Mouse (Mus musculus) neural tube, embryonic 11.5 days (tissue): ENCODE data around the gene 1700025G04Rik. TPM values are rescaled to one million over a fixed set of nuclear protein-coding genes. Genes with fewer than 3 reads are reported as not detected.

Experiments
- ATAC-seq: fragments of 200-750 bp; cut with Nextera tagmentation; 2 replicates; pipeline ENCODE4 v1.8.0; 2017; ENCODE audit warnings: moderate number of reproducible peaks, mild to moderate bottlenecking, moderate TSS enrichment, moderate library complexity; ENCODE audit not compliant: insufficient read depth, low FRiP score, low TSS enrichment
- DNase-seq: peaks from one replicate; pipeline ENCODE4 v3.0.0-alpha.2; 2015; ENCODE audit warnings: low spot score
- H3K27ac ChIP-seq: fragments of 300-500 bp; sonication (generic); 2 replicates; pipeline ENCODE4 v1.5.1; 2014; ENCODE audit warnings: low read depth, mild to moderate bottlenecking, low read length
- H3K27me3 ChIP-seq: fragments of 300-500 bp; sonication (generic); 2 replicates; pipeline ENCODE4 v1.6.1; 2014; ENCODE audit warnings: mild to moderate bottlenecking, low read length, mixed read lengths; ENCODE audit not compliant: control insufficient read depth, insufficient read depth
- H3K36me3 ChIP-seq: fragments of 300-500 bp; sonication (generic); 2 replicates; pipeline ENCODE4 v1.6.1; 2014; ENCODE audit warnings: mild to moderate bottlenecking, low read length, moderate library complexity, mixed read lengths; ENCODE audit not compliant: control insufficient read depth, insufficient read depth
- H3K4me1 ChIP-seq: fragments of 300-500 bp; sonication (generic); 2 replicates; pipeline ENCODE4 v1.6.1; 2014; ENCODE audit warnings: low read length, mixed read lengths; ENCODE audit not compliant: control insufficient read depth, insufficient read depth
- H3K4me2 ChIP-seq: fragments of 300-500 bp; sonication (generic); 2 replicates; pipeline ENCODE4 v1.6.1; 2014; ENCODE audit warnings: low read depth, mild to moderate bottlenecking, moderate library complexity
- H3K4me3 ChIP-seq: fragments of 300-500 bp; sonication (generic); 2 replicates; pipeline ENCODE4 v1.5.1; 2014; ENCODE audit warnings: low read depth, low read length
- H3K9ac ChIP-seq: fragments of 300-500 bp; sonication (generic); 2 replicates; pipeline ENCODE4 v1.6.1; 2014; ENCODE audit warnings: mild to moderate bottlenecking, low read length
- H3K9me3 ChIP-seq: fragments of 300-500 bp; sonication (generic); 2 replicates; pipeline ENCODE4 v1.6.1; 2016; ENCODE audit warnings: low read length; ENCODE audit not compliant: control insufficient read depth
- WGBS: fragments of 180-500 bp; shearing (Covaris S2); extraction: QIAGEN DNeasy Blood & Tissue Kit; methylation state at CpG from one replicate; pipeline ENCODE4 v1.1.7; 2014; 5-methylcytosine and 5-hydroxymethylcytosine counted together
- polyA plus RNA-seq: library from polyadenylated mRNA; unstranded; fragments of >200 nt; fragmentation: Nextera tagmentation; extraction: Ambion mirVana; gene quantifications from 2 replicates; pipeline ENCODE4 v1.2.1, GENCODE M21; 2014

Gene 1700025G04Rik
- polyA plus RNA-seq, 1 experiment from 2014 or later: 40.7 TPM

DNA sequence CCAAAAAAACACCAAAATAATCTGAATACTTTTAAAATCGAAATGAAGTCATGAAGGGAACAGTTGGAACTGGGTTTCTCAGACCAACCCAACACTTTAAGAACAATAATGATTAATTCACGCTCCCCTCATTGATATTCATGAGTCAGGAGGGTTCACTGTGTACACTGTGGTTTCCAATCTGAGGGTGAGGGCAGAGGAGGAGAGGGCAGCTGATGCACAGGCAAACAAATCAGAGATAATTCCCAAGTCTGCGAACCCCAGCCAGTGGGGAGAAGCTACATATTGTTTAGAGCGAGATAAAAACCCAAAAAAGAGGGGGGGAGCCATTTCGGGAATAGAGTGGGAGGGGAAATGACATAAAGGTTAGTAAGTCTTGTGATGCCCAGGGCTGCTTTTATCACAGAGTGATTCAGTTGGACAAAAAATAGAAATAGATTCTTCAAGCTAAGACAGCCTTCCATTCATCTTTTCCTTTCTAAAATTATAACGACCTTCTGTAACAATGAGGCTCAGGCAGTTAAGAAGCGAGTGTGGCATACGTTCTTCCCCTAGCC is 146.2 kb downstream of the 1700025G04Rik start:
- peaks cover 24% of the 10 kb centered on the region for H3K4me1 ChIP-seq
- no peaks in the 10 kb centered on the region for H3K9me3 ChIP-seq
- DNase-seq: no peak
- WGBS: 55% methylated on average over 8 of the region's 8 CpGs
- H3K36me3 ChIP-seq: no peaks in the 10 kb centered on the region
- no peak overlapping the region for H3K4me3 ChIP-seq
- H3K4me2 ChIP-seq: no peak overlapping the region
- no peaks in the 10 kb centered on the region for H3K27me3 ChIP-seq
- no peak overlapping the region for H3K9ac ChIP-seq
- peak overlapping the region; percentile 74; the same call in 1 of the 2 replicates for H3K27ac ChIP-seq
- peak; percentile 63 for ATAC-seq

DNA sequence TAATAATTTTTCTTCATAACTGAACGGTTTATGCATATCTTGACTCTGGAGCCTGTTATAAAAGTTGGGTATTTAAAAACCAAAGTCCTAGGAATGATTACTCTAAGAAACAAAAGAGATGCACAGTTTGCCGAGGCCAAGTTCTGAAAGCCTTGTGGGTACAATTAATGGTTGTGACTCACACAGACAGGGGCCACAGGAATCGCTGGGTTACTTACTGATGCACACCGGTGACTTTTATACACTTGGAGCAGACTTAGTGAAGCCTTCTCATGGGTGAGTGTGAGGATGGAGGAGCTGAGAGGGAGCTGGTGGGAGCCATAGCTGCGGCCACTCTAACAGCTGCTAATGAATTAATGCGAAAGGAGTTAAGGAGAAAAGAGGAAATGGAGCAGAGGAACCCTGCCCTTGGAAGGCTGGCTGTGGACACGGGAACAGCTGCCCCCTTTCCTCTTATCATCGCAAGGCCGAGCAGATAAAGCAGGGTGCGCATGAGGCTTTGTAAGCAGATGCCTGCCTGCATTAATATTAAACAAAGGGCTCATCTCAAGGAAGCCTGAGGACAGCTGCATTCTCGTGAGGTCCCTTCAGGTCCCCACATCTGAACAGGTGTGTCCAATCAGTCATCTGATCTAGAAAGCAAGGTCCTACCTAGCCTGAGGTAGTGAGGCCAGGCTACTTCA is 146.8 kb downstream of the 1700025G04Rik start:
- H3K9me3 ChIP-seq: no peaks in the 10 kb centered on the region
- peak overlapping the region; percentile 2; the same call in 1 of the 2 replicates for H3K9ac ChIP-seq
- peaks cover 24% of the 10 kb centered on the region for H3K4me1 ChIP-seq
- no peaks in the 10 kb centered on the region for H3K27me3 ChIP-seq
- DNase-seq (no peak), ATAC-seq (peak; percentile 21)
- H3K27ac ChIP-seq: 0 out of 2 replicates have a peak overlapping the region, but pooled peaks have one; percentile 74
- WGBS: 53% methylated on average over 11 of the region's 11 CpGs
- H3K4me3 ChIP-seq: no peak overlapping the region
- H3K4me2 ChIP-seq: no peak overlapping the region
- H3K36me3 ChIP-seq: no peaks in the 10 kb centered on the region

DNA sequence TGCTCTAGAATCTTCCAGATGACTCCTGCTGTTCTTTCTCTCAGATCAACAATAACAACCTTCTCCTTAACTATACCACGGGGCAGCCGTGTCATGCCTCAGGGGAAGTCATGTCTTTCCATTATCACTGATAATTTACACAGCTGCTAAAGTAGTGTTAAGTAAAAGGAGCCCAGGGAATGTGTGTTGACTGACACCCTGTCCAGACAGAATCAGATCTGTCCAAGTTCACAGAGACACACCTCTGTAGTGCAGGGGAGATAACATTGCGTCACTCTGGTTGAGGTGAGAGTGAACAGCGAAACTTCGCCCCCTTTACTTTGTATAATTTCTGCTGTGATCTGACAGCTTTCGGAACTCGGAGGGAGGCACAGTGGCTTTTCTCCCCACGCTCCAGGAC is 149.9 kb downstream of the 1700025G04Rik start:
- no peaks in the 10 kb centered on the region for H3K27me3 ChIP-seq
- WGBS: 59% methylated on average over 8 of the region's 8 CpGs
- no peak for DNase-seq

DNA sequence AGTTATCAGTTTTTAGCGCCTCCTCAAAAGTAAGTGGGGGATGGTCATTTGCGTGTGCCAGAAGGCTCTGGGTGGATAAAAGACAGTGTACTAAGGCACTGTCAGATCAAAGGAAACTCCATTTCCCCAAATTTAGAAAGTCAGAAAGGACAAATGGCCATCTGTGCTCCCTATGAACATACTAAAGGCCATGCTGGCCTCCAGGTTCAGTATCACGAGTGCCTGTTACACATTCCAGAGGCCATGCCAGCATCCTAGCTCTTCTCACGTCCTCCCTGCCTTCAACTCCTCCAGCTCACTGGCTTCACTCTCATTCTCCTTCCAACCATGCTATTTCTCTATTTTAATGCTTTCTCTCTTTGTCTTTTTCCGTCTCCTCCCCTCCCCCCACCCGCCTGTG is 150.4 kb downstream of the 1700025G04Rik start:
- Histone ChIP-seq H3K4me3 (no peak overlapping the region), H3K9me3 (no peaks in the 10 kb centered on the region), H3K4me2 (no peak overlapping the region), H3K36me3 (no peaks in the 10 kb centered on the region), H3K9ac (no peak overlapping the region), H3K27me3 (no peaks in the 10 kb centered on the region), H3K4me1 (peaks cover 18% of the 10 kb centered on the region), H3K27ac (no peak overlapping the region)
- no peak for ATAC-seq
- no peak for DNase-seq
- 59% methylated on average over 6 of the region's 6 CpGs for WGBS

More for the DNA sequence above, 149.9 kb downstream of the 1700025G04Rik start:
- no peak overlapping the region for H3K9ac ChIP-seq
- no peak overlapping the region for H3K4me3 ChIP-seq
- H3K36me3 ChIP-seq: no peaks in the 10 kb centered on the region
- no peak overlapping the region for H3K4me2 ChIP-seq
- ATAC-seq: no peak
- peaks cover 18% of the 10 kb centered on the region for H3K4me1 ChIP-seq
- H3K27ac ChIP-seq: no peak overlapping the region
- no peaks in the 10 kb centered on the region for H3K9me3 ChIP-seq

DNA sequence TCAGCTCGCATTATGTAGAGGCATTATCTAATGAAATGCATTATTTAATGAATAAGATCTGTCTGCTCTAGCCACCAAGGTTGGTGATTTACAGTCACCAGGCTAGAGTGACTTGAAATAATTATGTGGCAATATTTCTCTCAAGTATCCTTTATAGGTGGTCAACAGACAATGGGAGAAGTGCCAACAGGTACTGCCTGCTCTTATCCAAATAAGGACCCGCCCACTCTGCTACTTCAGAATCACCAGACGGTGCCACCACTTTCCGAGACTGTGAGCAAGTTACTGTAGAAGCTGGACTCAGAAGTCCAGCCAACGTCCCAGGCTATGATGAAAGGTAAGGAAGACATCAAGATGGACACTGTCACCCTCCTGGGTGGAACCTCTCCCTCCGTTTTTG is 156.3 kb downstream of the 1700025G04Rik start:
- no peak overlapping the region for H3K27ac ChIP-seq
- no peaks in the 10 kb centered on the region for H3K36me3 ChIP-seq
- ATAC-seq: no peak
- no peak overlapping the region for H3K4me2 ChIP-seq
- no peaks in the 10 kb centered on the region for H3K9me3 ChIP-seq
- no peak overlapping the region for H3K4me3 ChIP-seq
- WGBS: 84% methylated on average over 6 of the region's 6 CpGs
- DNase-seq: no peak
- no peaks in the 10 kb centered on the region for H3K27me3 ChIP-seq
- H3K9ac ChIP-seq: no peak overlapping the region
- no peaks in the 10 kb centered on the region for H3K4me1 ChIP-seq

DNA sequence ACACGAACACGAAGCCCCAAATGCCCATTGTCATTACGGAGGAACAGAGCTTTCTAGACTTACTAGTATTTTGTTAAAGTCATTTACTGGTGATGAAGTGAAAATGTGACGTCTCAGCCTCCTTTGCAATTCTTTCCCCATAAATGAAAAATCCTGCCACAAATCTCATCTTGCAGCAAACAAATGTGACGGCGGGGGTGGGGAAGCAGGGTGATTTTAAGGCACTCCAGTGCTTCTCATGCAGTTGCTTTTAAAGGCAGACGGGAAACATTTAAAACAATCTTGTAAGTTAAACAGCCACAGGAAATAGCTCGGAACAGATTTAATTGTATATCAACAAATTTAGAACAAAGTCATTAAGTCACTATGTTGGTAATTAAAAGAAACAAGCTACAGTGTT is 163.1 kb downstream of the 1700025G04Rik start:
- DNase-seq: no peak
- H3K36me3 ChIP-seq: no peaks in the 10 kb centered on the region
- H3K27ac ChIP-seq: no peak overlapping the region
- no peak overlapping the region for H3K4me3 ChIP-seq
- H3K9ac ChIP-seq: no peak overlapping the region
- no peak overlapping the region for H3K4me2 ChIP-seq
- 79% methylated on average over 8 of the region's 8 CpGs for WGBS
- H3K4me1 ChIP-seq: no peaks in the 10 kb centered on the region
- H3K27me3 ChIP-seq: no peaks in the 10 kb centered on the region
- ATAC-seq: no peak
- H3K9me3 ChIP-seq: no peaks in the 10 kb centered on the region

DNA sequence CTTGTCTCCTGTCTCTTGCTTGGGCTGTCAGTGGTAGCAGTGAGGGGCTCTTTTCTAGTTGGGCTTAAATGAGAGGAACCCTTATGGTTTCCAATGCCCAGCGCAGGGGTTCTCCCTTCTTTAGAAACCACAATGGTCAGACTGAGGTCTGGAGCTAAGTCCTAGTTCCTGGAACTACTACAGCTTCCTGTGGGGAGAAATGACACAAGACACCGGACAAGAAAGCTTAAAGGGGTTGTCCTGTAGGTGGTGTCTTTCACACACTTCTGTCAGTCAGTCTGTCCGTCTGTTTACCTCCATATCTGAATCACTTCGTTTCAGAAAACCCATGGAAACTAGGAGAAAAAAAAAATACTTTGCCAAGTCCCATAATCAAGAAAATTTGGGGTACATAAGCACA is 163.8 kb downstream of the 1700025G04Rik start:
- ATAC-seq (no peak), DNase-seq (no peak)
- 88% methylated on average over 4 of the region's 4 CpGs for WGBS
- Histone ChIP-seq H3K36me3 (no peaks in the 10 kb centered on the region), H3K27ac (no peak overlapping the region), H3K4me1 (no peaks in the 10 kb centered on the region), H3K9ac (no peak overlapping the region), H3K4me2 (no peak overlapping the region), H3K27me3 (no peaks in the 10 kb centered on the region), H3K4me3 (no peak overlapping the region), H3K9me3 (no peaks in the 10 kb centered on the region)

DNA sequence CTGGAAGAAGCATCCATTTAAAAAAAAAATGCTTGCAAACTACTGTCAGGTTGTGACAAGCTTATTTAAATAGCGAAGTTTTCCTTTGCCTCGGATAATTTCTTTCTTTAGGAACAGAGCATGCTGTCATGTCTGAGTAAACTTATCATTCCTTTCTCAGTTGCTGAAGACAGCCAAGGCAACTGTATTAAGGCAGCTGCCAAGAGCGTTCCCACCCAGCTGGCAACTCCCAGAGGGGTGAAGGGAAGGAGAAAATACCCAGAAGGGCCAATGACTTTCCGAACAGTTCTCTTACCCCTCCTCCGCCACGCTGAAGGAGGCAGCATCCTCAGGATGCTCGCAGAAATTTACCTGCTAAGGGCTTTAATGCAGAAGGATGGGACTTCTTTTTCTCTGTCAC is 164.2 kb downstream of the 1700025G04Rik start:
- Histone ChIP-seq H3K27me3 (no peaks in the 10 kb centered on the region), H3K4me1 (no peaks in the 10 kb centered on the region), H3K9ac (no peak overlapping the region), H3K4me2 (no peak overlapping the region), H3K27ac (no peak overlapping the region), H3K36me3 (no peaks in the 10 kb centered on the region), H3K4me3 (no peak overlapping the region), H3K9me3 (no peaks in the 10 kb centered on the region)
- ATAC-seq (no peak), DNase-seq (no peak)
- 85% methylated on average over 7 of the region's 7 CpGs for WGBS

DNA sequence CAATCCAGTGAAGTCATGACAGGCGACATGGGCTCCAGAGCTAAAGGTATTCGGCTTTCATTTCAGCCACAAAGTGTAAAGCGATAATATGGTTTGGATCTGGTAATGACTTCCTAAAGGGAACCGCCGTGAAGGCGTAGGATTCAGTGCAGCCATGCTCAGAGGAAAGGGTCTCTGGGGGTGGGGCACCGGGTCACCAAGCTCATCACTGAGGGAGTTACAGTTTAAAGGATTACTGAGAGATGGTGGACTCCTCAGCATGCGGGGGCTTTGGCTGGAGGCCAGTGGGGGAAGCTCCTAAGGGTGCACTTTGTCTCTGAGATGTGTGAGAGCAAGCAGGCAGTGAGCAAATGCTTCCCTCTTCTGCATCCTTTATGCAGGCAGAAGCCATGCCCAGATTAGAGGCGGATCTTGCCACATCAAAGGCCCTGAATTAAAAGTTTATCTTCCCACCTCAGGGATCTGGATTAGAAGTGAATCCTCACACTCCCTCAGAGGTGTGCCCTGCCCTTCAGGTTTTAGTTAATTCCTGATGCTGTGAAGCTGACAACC is 171.0 kb downstream of the 1700025G04Rik start:
- no peak overlapping the region for H3K4me2 ChIP-seq
- ATAC-seq: no peak
- H3K4me1 ChIP-seq: no peaks in the 10 kb centered on the region
- no peak overlapping the region for H3K27ac ChIP-seq
- no peaks in the 10 kb centered on the region for H3K9me3 ChIP-seq
- 81% methylated on average over 9 of the region's 9 CpGs for WGBS
- no peak for DNase-seq
- no peak overlapping the region for H3K9ac ChIP-seq
- no peak overlapping the region for H3K4me3 ChIP-seq
- no peaks in the 10 kb centered on the region for H3K36me3 ChIP-seq
- no peaks in the 10 kb centered on the region for H3K27me3 ChIP-seq
